Mouse (Mus musculus): Measurements from ENCODE around the gene Rngtt. TPM values are rescaled to one million over a fixed set of nuclear protein-coding genes. Genes with fewer than 3 reads are reported as not detected.
A peak's percentile ranks its signal among the peaks of the same experiment; 100 is the strongest.
"Not testable (repeated sequence)": the region's sequence is repeated elsewhere in the genome, so short reads cannot be mapped to it uniquely, and the experiment has no call there.

Gene Rngtt
- polyA plus RNA-seq, 1 experiment from 2014 or later, result 14.3 TPM

DNA sequence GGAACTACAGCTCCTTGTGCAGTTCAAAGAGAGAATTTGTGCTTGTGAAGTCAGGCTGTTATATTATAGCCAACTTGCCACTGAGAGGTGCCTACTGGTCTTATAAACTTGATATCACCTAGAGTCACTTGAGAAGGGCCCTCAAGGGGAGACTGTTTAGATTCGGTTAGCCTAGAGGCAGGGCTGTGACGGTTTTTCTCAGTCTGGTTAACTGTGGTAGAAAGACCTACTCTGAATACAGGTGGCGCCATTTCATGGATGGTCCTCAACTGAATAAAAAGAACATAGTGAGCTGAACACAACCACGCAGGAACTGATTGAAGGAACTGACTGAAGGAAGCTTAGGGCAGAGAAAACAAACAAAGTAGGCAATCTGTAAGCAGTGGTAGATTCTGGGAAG is 3.0 kb upstream of the Rngtt start:
- H3K36me3 ChIP-seq (ENCODE audit: insufficient read depth, low read length), result no peaks in the 10 kb centered on the region
- H3K27me3 ChIP-seq (ENCODE audit: insufficient read depth, low read length), result no peaks in the 10 kb centered on the region
- no peak for TF ChIP-seq CTCF (IDR thresholded peaks at IDR 0.05; ENCODE audit: low read depth)
- no peak overlapping the region for H3K4me3 ChIP-seq (replicated peaks; ENCODE audit: low read depth, low read length)
- no peak overlapping the region for H3K9ac ChIP-seq (ENCODE audit: low read depth, low read length)
- H3K4me2 ChIP-seq (ENCODE audit: low read length), result no peak overlapping the region
- ATAC-seq (replicated peaks; ENCODE audit: low FRiP score, low read depth) (no peak), DNase-seq (ENCODE audit: low spot score) (no peak)
- H3K27ac ChIP-seq, result no peak overlapping the region
- H3K4me1 ChIP-seq (replicated peaks; ENCODE audit: insufficient read depth, low read length), result no peaks in the 10 kb centered on the region
- WGBS, result 59% methylated on average over 4 of the region's 4 CpGs
- H3K9me3 ChIP-seq (replicated peaks; ENCODE audit: low read length), result no peaks in the 10 kb centered on the region

DNA sequence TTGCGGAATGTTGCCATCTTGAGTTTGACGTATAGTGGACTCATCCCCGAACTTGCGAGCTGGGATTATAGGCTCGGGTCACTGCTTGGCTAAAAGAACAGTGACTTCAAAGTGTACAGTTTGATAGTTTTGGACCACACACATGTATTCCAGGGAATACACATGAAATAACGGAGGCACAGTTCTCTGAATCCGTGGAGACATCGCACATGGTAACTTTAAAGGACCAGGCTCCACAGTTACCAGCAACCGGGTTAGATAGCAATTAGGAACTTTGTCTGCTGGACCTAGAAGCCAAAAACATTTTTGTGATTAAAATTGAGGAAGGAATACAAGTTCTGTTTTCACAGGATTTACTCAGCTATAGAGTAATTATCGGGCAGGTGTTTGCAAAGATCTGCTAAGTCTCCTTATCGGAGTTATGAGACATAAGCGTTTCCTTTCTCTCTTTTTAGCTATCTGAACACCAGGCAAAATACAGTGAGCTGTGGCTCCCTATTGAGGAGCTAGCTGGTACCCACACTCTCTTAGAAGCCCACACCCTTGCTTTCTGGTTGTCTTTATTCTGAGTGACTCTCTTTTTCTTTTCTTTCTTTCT is 828 bp downstream of the Rngtt start:
- Histone ChIP-seq H3K36me3 (ENCODE audit: insufficient read depth, low read length) (no peaks in the 10 kb centered on the region), H3K27ac (peak overlapping the region; percentile 6; the same call in 1 of the 2 replicates), H3K4me3 (replicated peaks; ENCODE audit: low read depth, low read length) (peak overlapping the region; percentile 82), H3K4me1 (replicated peaks; ENCODE audit: insufficient read depth, low read length) (no peaks in the 10 kb centered on the region), H3K9me3 (replicated peaks; ENCODE audit: low read length) (no peaks in the 10 kb centered on the region), H3K9ac (ENCODE audit: low read depth, low read length) (peak overlapping the region; percentile 84), H3K27me3 (ENCODE audit: insufficient read depth, low read length) (no peaks in the 10 kb centered on the region), H3K4me2 (ENCODE audit: low read length) (peak overlapping the region; percentile 75)
- ATAC-seq (replicated peaks; ENCODE audit: low FRiP score, low read depth), result 0 out of 2 replicates have a peak, but pooled peaks have one; percentile 11
- TF ChIP-seq CTCF (IDR thresholded peaks at IDR 0.05; ENCODE audit: low read depth), result no peak
- 15% methylated on average over 12 of the region's 12 CpGs for WGBS
- peak; percentile 21 for DNase-seq (ENCODE audit: low spot score)

DNA sequence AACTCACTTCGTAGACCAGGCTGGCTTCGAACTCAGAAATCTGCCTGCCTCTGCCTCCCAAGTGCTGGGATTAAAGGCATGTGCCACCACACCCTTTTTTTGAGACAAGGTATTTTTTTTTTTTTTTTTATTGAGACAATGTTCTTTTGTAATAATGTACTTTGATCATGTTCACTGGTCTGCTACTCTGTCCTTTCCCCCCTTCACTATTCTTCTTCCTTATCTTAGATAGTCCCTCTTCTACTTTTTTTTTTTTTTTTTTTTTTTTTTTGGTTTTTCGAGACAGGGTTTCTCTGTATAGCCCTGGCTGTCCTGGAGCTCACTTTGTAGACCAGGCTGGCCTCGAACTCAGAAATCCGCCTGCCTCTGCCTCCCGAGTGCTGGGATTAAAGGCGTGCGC is 4.0 kb downstream of the Rngtt start:
- H3K36me3 ChIP-seq (ENCODE audit: insufficient read depth, low read length); H3K4me2 ChIP-seq (ENCODE audit: low read length); H3K27me3 ChIP-seq (ENCODE audit: insufficient read depth, low read length); ATAC-seq (replicated peaks; ENCODE audit: low FRiP score, low read depth); DNase-seq (ENCODE audit: low spot score); H3K4me3 ChIP-seq (replicated peaks; ENCODE audit: low read depth, low read length); H3K9me3 ChIP-seq (replicated peaks; ENCODE audit: low read length); H3K9ac ChIP-seq (ENCODE audit: low read depth, low read length); H3K4me1 ChIP-seq (replicated peaks; ENCODE audit: insufficient read depth, low read length); H3K27ac ChIP-seq: not testable (repeated sequence)
- WGBS, result 93% methylated on average over 7 of the region's 8 CpGs

DNA sequence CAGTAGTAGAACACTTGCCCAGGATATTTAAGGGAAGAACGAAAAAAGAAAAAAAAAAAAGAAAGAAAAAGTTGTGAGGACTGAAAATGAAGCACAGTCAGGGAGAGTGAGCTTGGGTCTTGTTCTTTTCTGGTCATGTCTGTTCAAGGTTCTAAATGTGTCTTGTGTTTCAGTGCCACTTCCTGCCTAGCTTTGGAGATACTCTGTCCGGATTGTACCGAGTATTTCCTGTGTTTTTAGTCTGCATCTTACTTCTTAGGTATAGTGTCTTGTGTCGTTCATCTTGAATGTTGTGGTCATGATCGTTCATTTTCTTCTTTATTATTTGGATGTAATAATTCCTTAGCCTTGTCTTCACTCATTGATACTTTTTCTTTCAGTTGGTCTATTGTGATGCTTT is 5.7 kb downstream of the Rngtt start:
- Histone ChIP-seq H3K9ac (ENCODE audit: low read depth, low read length) (no peak overlapping the region), H3K4me2 (ENCODE audit: low read length) (no peak overlapping the region), H3K27ac (no peak overlapping the region), H3K4me1 (replicated peaks; ENCODE audit: insufficient read depth, low read length) (no peaks in the 10 kb centered on the region), H3K36me3 (ENCODE audit: insufficient read depth, low read length) (no peaks in the 10 kb centered on the region), H3K4me3 (replicated peaks; ENCODE audit: low read depth, low read length) (no peak overlapping the region), H3K9me3 (replicated peaks; ENCODE audit: low read length) (no peaks in the 10 kb centered on the region), H3K27me3 (ENCODE audit: insufficient read depth, low read length) (no peaks in the 10 kb centered on the region)
- no peak for ATAC-seq (replicated peaks; ENCODE audit: low FRiP score, low read depth)
- DNase-seq (ENCODE audit: low spot score), result no peak
- WGBS, result 79% methylated on average over 5 of the region's 5 CpGs
- TF ChIP-seq CTCF (IDR thresholded peaks at IDR 0.05; ENCODE audit: low read depth), result no peak

DNA sequence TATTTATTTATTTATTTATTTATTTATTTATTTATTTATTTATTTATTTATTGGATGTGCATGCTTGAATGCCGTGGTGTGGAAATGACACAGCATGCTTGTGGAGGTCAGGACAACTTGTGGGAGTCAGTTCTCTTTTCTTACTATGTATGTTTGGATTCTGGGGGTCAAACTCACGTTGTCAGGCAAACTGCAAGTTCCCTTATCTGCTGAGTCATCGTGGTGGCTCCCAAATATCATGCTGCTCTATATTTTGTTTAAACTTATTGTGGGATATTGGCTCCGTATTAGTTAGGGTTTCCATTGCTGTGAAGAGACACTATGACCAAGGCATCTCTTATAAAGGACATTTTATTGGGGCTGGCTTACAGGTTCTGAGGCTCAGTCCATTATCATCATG is 21.0 kb downstream of the Rngtt start:
- TF ChIP-seq CTCF (IDR thresholded peaks at IDR 0.05; ENCODE audit: low read depth), result no peak
- ATAC-seq (replicated peaks; ENCODE audit: low FRiP score, low read depth) (no peak), DNase-seq (ENCODE audit: low spot score) (no peak)
- WGBS, result 94% methylated on average over 4 of the region's 4 CpGs
- Histone ChIP-seq H3K4me2 (ENCODE audit: low read length) (no peak overlapping the region), H3K9me3 (replicated peaks; ENCODE audit: low read length) (no peaks in the 10 kb centered on the region), H3K4me1 (replicated peaks; ENCODE audit: insufficient read depth, low read length) (no peaks in the 10 kb centered on the region), H3K36me3 (ENCODE audit: insufficient read depth, low read length) (peaks cover 2% of the 10 kb centered on the region; the same call in 1 of the 2 replicates), H3K9ac (ENCODE audit: low read depth, low read length) (no peak overlapping the region), H3K27me3 (ENCODE audit: insufficient read depth, low read length) (no peaks in the 10 kb centered on the region), H3K4me3 (replicated peaks; ENCODE audit: low read depth, low read length) (no peak overlapping the region), H3K27ac (no peak overlapping the region)

DNA sequence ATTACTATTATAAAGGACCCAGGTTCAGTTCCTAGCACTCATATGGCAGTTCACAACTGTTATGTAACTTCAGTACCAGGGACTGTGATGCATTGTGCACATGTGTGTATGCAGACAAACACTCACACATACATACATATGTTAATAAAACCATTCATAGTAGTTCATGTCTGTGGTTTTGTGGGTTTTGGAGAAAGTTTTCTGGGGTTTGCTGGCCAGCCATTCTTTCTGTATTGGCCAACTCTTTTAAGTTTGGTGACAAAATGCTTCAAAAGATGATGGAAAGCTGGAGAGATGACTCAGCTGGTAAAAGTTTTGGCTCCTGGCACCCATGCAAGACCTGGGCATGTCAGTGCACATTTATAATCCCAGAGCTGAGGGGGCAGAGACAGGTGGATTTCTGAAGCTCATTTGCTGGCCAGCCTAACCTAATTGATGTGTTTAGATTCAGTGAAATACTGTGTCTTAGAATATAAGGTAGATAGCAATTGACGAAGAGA is 22.9 kb downstream of the Rngtt start:
- H3K4me1 ChIP-seq (replicated peaks; ENCODE audit: insufficient read depth, low read length), result no peaks in the 10 kb centered on the region
- no peaks in the 10 kb centered on the region; the same call in 1 of the 2 replicates for H3K36me3 ChIP-seq (ENCODE audit: insufficient read depth, low read length)
- no peaks in the 10 kb centered on the region for H3K27me3 ChIP-seq (ENCODE audit: insufficient read depth, low read length)
- DNase-seq (ENCODE audit: low spot score) (no peak), ATAC-seq (replicated peaks; ENCODE audit: low FRiP score, low read depth) (no peak)
- H3K9ac ChIP-seq (ENCODE audit: low read depth, low read length), result no peak overlapping the region
- H3K4me3 ChIP-seq (replicated peaks; ENCODE audit: low read depth, low read length), result no peak overlapping the region
- H3K27ac ChIP-seq, result no peak overlapping the region
- no peak overlapping the region for H3K4me2 ChIP-seq (ENCODE audit: low read length)
- WGBS, result 89% methylated on average over 1 of the region's 1 CpGs
- H3K9me3 ChIP-seq (replicated peaks; ENCODE audit: low read length), result no peaks in the 10 kb centered on the region
- TF ChIP-seq CTCF (IDR thresholded peaks at IDR 0.05; ENCODE audit: low read depth), result no peak

DNA sequence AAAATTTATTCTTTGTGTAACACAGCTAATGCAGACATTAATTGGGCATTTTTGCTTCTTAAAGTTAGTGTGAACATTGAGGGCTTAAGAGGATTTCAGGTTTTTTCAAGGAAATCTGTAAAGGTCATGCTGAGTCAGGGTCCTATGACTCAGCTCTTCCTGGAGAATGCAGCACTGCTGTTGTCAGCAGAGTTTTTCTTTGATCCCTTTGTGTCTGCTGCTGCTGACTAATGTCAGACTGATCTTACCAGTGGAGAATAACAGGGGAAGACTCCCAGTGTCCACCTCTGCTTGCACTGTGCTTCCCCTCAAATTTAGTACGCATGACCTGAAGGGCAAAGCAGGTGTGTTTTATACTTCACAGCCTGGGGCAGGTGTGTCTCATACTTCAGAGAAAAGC is 27.9 kb downstream of the Rngtt start:
- Histone ChIP-seq H3K27me3 (ENCODE audit: insufficient read depth, low read length) (no peaks in the 10 kb centered on the region), H3K36me3 (ENCODE audit: insufficient read depth, low read length) (0 out of 2 replicates have a peak, but pooled peaks cover 3% of the 10 kb centered on the region), H3K9me3 (replicated peaks; ENCODE audit: low read length) (no peaks in the 10 kb centered on the region), H3K27ac (no peak overlapping the region), H3K4me3 (replicated peaks; ENCODE audit: low read depth, low read length) (no peak overlapping the region), H3K9ac (ENCODE audit: low read depth, low read length) (no peak overlapping the region), H3K4me2 (ENCODE audit: low read length) (no peak overlapping the region), H3K4me1 (replicated peaks; ENCODE audit: insufficient read depth, low read length) (no peaks in the 10 kb centered on the region)
- WGBS, result 96% methylated on average over 1 of the region's 1 CpGs
- no peak for TF ChIP-seq CTCF (IDR thresholded peaks at IDR 0.05; ENCODE audit: low read depth)
- no peak for DNase-seq (ENCODE audit: low spot score)
- no peak for ATAC-seq (replicated peaks; ENCODE audit: low FRiP score, low read depth)

All from kidney, postnatal 0 days (tissue).